Mouse (Mus musculus) limb, embryonic 14.5 days (tissue): Measurements from ENCODE around the gene Rgs7. TPM values are rescaled to one million over a fixed set of nuclear protein-coding genes. Genes with fewer than 3 reads are reported as not detected.

Source experiments
- ATAC-seq: fragments of 200-750 bp; cut with Nextera tagmentation; 2 replicates; pipeline ENCODE4 v1.8.0; 2017; ENCODE audit warnings: low read depth, moderate number of reproducible peaks, moderate TSS enrichment; ENCODE audit not compliant: low FRiP score
- DNase-seq: peaks from one replicate; pipeline ENCODE4 v3.0.0-alpha.2; 2015; ENCODE audit warnings: low spot score
- H3K27ac ChIP-seq: fragments of 300-500 bp; sonication (generic); replicated peaks from 2 replicates; pipeline ENCODE4 v1.5.1; 2014; ENCODE audit warnings: low read depth, mild to moderate bottlenecking, low read length, moderate library complexity, mixed read lengths
- H3K27me3 ChIP-seq: fragments of 300-500 bp; sonication (generic); 2 replicates; pipeline ENCODE4 v1.6.1; 2014; ENCODE audit warnings: low read length, mixed read lengths; ENCODE audit not compliant: control insufficient read depth, insufficient read depth
- H3K36me3 ChIP-seq: fragments of 300-500 bp; sonication (generic); 2 replicates; pipeline ENCODE4 v1.6.1; 2014; ENCODE audit warnings: mild to moderate bottlenecking, low read length, moderate library complexity, mixed read lengths; ENCODE audit not compliant: control insufficient read depth, insufficient read depth
- H3K4me1 ChIP-seq: fragments of 300-500 bp; sonication (generic); 2 replicates; pipeline ENCODE4 v1.6.1; 2014; ENCODE audit warnings: antibody characterized with exemption, low read length, mixed read lengths; ENCODE audit not compliant: control insufficient read depth, insufficient read depth
- H3K4me2 ChIP-seq: fragments of 300-500 bp; sonication (generic); replicated peaks from 2 replicates; pipeline ENCODE4 v1.6.1; 2014; ENCODE audit warnings: low read depth, mild to moderate bottlenecking, low read length, moderate library complexity; ENCODE audit not compliant: severe bottlenecking
- H3K4me3 ChIP-seq: fragments of 300-500 bp; sonication (generic); replicated peaks from 2 replicates; pipeline ENCODE4 v1.5.1; 2014; ENCODE audit warnings: low read length
- H3K9ac ChIP-seq: fragments of 300-500 bp; sonication (generic); 2 replicates; pipeline ENCODE4 v1.6.1; 2014; ENCODE audit warnings: mild to moderate bottlenecking, low read depth, low read length, moderate library complexity; ENCODE audit not compliant: severe bottlenecking
- H3K9me3 ChIP-seq: fragments of 300-500 bp; sonication (generic); 2 replicates; pipeline ENCODE4 v1.6.1; 2016; ENCODE audit warnings: low read length; ENCODE audit not compliant: control insufficient read depth
- POLR2A ChIP-seq: fragments of 200-500 bp; IDR thresholded peaks from 2 replicates; pipeline ENCODE4 v1.8.0; 2012; ENCODE audit warnings: inconsistent platforms, mild to moderate bottlenecking, moderate library complexity, borderline replicate concordance; ENCODE audit not compliant: insufficient read depth, insufficient read length; ENCODE audit errors: extremely low read depth
- WGBS: fragments of 180-500 bp; shearing (Covaris S2); extraction: QIAGEN DNeasy Blood & Tissue Kit; methylation state at CpG from one replicate; pipeline ENCODE4 v1.1.7; 2014; 5-methylcytosine and 5-hydroxymethylcytosine counted together
- polyA plus RNA-seq, 2 experiments: library from polyadenylated mRNA; depleted of rRNA in 1 of 2; stranded (reverse) in 1 of 2; unstranded in 1 of 2; fragments of >200 nt; fragmentation: Nextera tagmentation in 1 of 2; extraction: Ambion mirVana in 1 of 2; gene quantifications; 2 replicates each; pipeline versions ENCODE4 v1.2.1 to v1.2.3; 2012 to 2014

The Rgs7 gene
- polyA plus RNA-seq, 2 experiments: 0.47 to 0.65 TPM

GRCm38 (mm10) chr1:175219563-175219962 lies 272.7 kb downstream of the Rgs7 start:
- Histone ChIP-seq H3K27me3 (no peaks in the 10 kb centered on the region), H3K4me3 (no peak overlapping the region), H3K9ac (no peak overlapping the region), H3K4me2 (no peak overlapping the region), H3K36me3 (no peaks in the 10 kb centered on the region), H3K4me1 (no peaks in the 10 kb centered on the region), H3K9me3 (no peaks in the 10 kb centered on the region), H3K27ac (no peak overlapping the region)
- TF ChIP-seq POLR2A: no peak
- DNase-seq: no peak
- WGBS: 83% methylated on average over 2 of the region's 2 CpGs
- no peak for ATAC-seq

DNA sequence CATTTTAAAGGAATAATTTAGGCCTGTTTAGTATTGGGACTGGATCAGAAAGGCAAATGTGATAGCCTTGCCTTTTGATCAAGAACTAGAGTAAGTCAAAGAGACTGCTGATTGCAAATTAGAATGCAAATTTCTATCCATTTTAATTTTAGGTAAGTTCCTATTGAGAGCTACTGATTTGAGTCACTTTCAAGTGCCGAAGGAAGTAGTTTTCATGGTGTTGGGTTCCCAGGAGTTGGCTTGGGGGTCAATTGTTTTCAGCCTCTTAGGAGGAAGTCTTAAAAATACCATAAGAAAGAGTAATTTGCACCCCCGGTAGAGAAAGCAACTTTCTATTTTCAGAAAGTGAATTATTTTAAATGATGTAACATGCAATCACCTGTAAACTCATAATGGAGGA lies 285.3 kb downstream of the Rgs7 start:
- no peak for TF ChIP-seq POLR2A
- Histone ChIP-seq H3K27ac (no peak overlapping the region), H3K4me2 (no peak overlapping the region), H3K4me1 (no peaks in the 10 kb centered on the region), H3K27me3 (no peaks in the 10 kb centered on the region), H3K9me3 (no peaks in the 10 kb centered on the region), H3K4me3 (no peak overlapping the region), H3K36me3 (no peaks in the 10 kb centered on the region), H3K9ac (no peak overlapping the region)
- DNase-seq: no peak
- 62% methylated on average over 2 of the region's 2 CpGs for WGBS
- no peak for ATAC-seq

DNA sequence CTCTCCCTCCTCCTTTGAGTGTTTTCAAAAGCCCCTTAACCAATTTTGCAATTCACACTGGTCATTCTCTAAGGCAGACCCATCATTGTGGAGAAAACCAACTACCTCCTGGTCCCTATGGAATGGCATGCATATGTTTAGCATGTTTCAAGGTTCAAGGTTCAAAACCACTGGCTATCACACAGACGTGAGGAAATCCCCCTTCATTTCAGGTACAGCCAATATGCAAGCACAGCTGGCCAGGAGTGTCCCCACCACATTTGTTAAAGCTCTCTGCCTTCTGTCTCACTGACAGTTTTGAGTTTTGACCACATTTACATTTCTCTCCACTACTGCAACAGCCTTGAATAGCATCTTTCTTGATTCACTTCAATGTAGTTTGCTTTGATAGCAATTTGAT lies 286.7 kb downstream of the Rgs7 start:
- no peak for DNase-seq
- ATAC-seq: no peak
- 59% methylated on average over 1 of the region's 1 CpGs for WGBS
- Histone ChIP-seq H3K27ac (no peak overlapping the region), H3K27me3 (no peaks in the 10 kb centered on the region), H3K9me3 (no peaks in the 10 kb centered on the region), H3K36me3 (no peaks in the 10 kb centered on the region), H3K9ac (no peak overlapping the region), H3K4me2 (no peak overlapping the region), H3K4me3 (no peak overlapping the region), H3K4me1 (no peaks in the 10 kb centered on the region)
- no peak for TF ChIP-seq POLR2A

- ATAC-seq (no peak), DNase-seq (no peak)
- Histone ChIP-seq H3K9me3 (no peaks in the 10 kb centered on the region), H3K27ac (no peak overlapping the region), H3K27me3 (no peaks in the 10 kb centered on the region), H3K4me2 (no peak overlapping the region), H3K4me1 (no peaks in the 10 kb centered on the region), H3K36me3 (no peaks in the 10 kb centered on the region), H3K4me3 (no peak overlapping the region), H3K9ac (no peak overlapping the region)
- 67% methylated on average over 1 of the region's 1 CpGs for WGBS
- no peak for TF ChIP-seq POLR2A
Measured at GRCm38 (mm10) chr1:175203544-175203943, 288.8 kb downstream of the Rgs7 start.

GRCm38 (mm10) chr1:175202902-175203301 lies 289.4 kb downstream of the Rgs7 start:
- WGBS: 52% methylated on average over 2 of the region's 2 CpGs
- H3K27me3 ChIP-seq: no peaks in the 10 kb centered on the region
- no peak for ATAC-seq
- no peaks in the 10 kb centered on the region for H3K36me3 ChIP-seq
- no peak for DNase-seq
- no peak for TF ChIP-seq POLR2A
- H3K4me2 ChIP-seq: no peak overlapping the region
- H3K9ac ChIP-seq: no peak overlapping the region
- H3K9me3 ChIP-seq: no peaks in the 10 kb centered on the region
- no peak overlapping the region for H3K4me3 ChIP-seq
- no peaks in the 10 kb centered on the region for H3K4me1 ChIP-seq
- no peak overlapping the region for H3K27ac ChIP-seq

DNA sequence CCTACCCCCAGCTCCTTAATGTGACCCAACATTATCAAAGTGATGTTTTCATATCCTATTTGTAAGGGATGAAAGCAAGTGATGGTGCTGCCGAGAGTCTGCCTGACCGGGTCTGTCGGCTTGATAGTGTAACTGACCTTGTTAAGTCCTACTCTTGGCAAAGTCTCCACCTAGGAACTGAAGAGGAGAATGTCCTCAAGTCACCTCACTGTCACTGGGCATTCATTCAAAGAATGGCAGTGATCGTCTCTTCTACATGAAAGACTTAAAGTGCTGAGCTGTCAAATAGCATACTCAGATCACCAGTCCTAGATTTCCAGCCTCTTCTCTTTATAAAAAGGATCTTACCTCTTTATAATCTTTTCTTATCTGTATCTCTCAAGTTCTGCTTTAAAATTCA lies 293.4 kb downstream of the Rgs7 start:
- no peaks in the 10 kb centered on the region for H3K4me1 ChIP-seq
- H3K36me3 ChIP-seq: no peaks in the 10 kb centered on the region
- no peak overlapping the region for H3K4me3 ChIP-seq
- no peak overlapping the region for H3K9ac ChIP-seq
- H3K4me2 ChIP-seq: no peak overlapping the region
- 97% methylated on average over 4 of the region's 4 CpGs for whole genome bisulfite sequencing
- no peaks in the 10 kb centered on the region for H3K27me3 ChIP-seq
- no peak for TF ChIP-seq POLR2A
- no peaks in the 10 kb centered on the region for H3K9me3 ChIP-seq
- H3K27ac ChIP-seq: no peak overlapping the region
- no peak for ATAC-seq
- no peak for DNase-seq
